Mouse (Mus musculus): ENCODE measurements around the gene Ap3s2. TPM values are rescaled to one million over a fixed set of nuclear protein-coding genes. Genes with fewer than 3 reads are reported as not detected.

Ap3s2 gene
- polyA plus RNA-seq, 1 experiment from 2014 or later = 11.8 TPM

DNA sequence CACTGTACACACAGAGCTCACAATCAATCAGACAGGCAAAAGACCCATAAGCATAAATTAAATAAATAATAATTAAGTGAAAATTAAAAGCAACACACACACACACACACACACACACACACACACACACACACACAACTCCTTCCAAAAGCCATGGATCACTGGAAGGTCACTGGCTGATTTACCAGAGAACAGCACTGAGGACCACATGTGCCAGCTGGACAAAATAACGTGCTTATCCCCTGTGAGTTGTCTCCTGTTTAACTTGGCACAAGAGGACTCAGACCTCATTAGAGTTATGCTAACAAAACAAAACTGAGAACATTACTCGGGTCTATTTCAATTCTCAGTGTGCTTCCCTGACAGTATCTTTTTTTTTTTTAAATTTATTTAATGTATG is 13.1 kb downstream of the Ap3s2 start:
- Histone ChIP-seq H3K4me2 (replicated peaks; ENCODE audit: low read depth, low read length) (no peak overlapping the region), H3K27me3 (replicated peaks; ENCODE audit: insufficient read depth, low read length) (no peaks in the 10 kb centered on the region), H3K9me3 (ENCODE audit: low read length) (no peaks in the 10 kb centered on the region), H3K4me3 (ENCODE audit: low read depth, low read length) (no peak overlapping the region), H3K9ac (replicated peaks; ENCODE audit: low read depth) (no peak overlapping the region), H3K4me1 (ENCODE audit: insufficient read depth, low read depth, low read length) (no peaks in the 10 kb centered on the region), H3K36me3 (ENCODE audit: insufficient read depth, low read length) (peaks cover 15% of the 10 kb centered on the region; the same call in 1 of the 2 replicates), H3K27ac (ENCODE audit: low read length) (no peak overlapping the region)
- no peak for DNase-seq (ENCODE audit: low spot score)
- no peak for ATAC-seq
- no peak for TF ChIP-seq EP300 (IDR thresholded peaks at IDR 0.05)
- no peak for TF ChIP-seq CTCF (IDR thresholded peaks at IDR 0.05)
- WGBS = 48% methylated on average over 2 of the region's 2 CpGs

GRCm38 (mm10) chr7:79906914-79907313 is 13.5 kb downstream of the Ap3s2 start:
- Histone ChIP-seq H3K9ac (replicated peaks; ENCODE audit: low read depth) (no peak overlapping the region), H3K4me1 (ENCODE audit: insufficient read depth, low read depth, low read length) (no peaks in the 10 kb centered on the region), H3K4me3 (ENCODE audit: low read depth, low read length) (no peak overlapping the region), H3K9me3 (ENCODE audit: low read length) (no peaks in the 10 kb centered on the region), H3K4me2 (replicated peaks; ENCODE audit: low read depth, low read length) (no peak overlapping the region), H3K27me3 (replicated peaks; ENCODE audit: insufficient read depth, low read length) (no peaks in the 10 kb centered on the region), H3K36me3 (ENCODE audit: insufficient read depth, low read length) (peaks cover 15% of the 10 kb centered on the region; the same call in 1 of the 2 replicates), H3K27ac (ENCODE audit: low read length) (no peak overlapping the region)
- WGBS = 88% methylated on average over 3 of the region's 3 CpGs
- ATAC-seq (no peak), DNase-seq (ENCODE audit: low spot score) (no peak)
- TF ChIP-seq EP300 (IDR thresholded peaks at IDR 0.05) (no peak), CTCF (IDR thresholded peaks at IDR 0.05) (no peak)

DNA sequence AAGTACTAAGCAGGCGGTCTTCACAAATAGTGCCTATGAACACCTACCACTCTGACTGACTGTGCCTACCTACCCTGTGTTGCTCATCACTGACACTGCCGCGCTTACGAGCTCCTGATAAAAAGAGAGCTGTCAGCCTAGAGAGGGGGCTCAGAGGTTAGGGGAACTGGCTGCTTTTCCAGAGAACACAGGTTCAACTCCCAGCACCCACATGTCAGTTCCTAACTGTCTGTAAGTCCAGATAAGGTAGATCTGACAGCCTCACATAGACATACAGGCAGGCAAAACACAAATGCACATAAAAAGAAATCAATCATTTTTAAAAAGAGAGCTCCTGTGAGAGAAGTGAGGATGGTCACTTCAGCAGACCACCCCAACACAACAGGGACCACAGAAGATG is 15.3 kb downstream of the Ap3s2 start:
- Histone ChIP-seq H3K36me3 (ENCODE audit: insufficient read depth, low read length) (0 out of 2 replicates have a peak, but pooled peaks cover 7% of the 10 kb centered on the region), H3K9me3 (ENCODE audit: low read length) (no peaks in the 10 kb centered on the region), H3K9ac (replicated peaks; ENCODE audit: low read depth) (no peak overlapping the region), H3K27me3 (replicated peaks; ENCODE audit: insufficient read depth, low read length) (no peaks in the 10 kb centered on the region), H3K4me3 (ENCODE audit: low read depth, low read length) (no peak overlapping the region), H3K4me2 (replicated peaks; ENCODE audit: low read depth, low read length) (no peak overlapping the region), H3K4me1 (ENCODE audit: insufficient read depth, low read depth, low read length) (no peaks in the 10 kb centered on the region), H3K27ac (ENCODE audit: low read length) (no peak overlapping the region)
- no peak for TF ChIP-seq EP300 (IDR thresholded peaks at IDR 0.05)
- no peak for TF ChIP-seq CTCF (IDR thresholded peaks at IDR 0.05)
- ATAC-seq (no peak), DNase-seq (ENCODE audit: low spot score) (no peak)
- 89% methylated on average over 4 of the region's 4 CpGs for WGBS

DNA sequence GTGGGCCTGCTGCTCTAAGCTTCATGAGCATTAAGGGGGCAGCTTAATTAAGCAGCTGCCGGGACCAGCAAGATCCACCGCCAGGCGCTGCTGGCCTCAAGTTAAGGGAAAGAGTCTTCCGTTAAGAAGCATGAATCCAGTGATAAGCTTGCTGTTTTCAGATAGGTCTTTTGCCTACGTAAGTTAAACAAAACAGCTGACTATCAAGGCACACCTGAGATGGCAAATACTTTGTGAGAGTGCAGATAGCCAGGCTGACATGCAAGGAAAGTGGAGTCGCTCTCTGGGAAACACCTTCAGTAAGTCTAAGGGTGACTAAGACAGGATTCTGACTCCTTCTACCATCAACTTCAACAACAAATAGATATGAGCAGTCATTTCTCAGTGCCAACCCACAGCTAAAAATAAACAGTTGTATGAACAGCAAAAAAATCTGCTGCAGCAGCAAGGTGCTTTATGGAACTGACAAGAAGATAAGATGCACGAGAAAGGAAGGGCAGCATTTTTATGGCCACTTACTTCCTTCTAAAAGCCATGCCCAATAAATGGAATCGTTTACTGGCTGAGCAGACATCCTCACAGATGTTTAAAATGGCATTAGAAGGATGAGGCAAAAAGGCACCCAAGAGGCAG is 17.2 kb downstream of the Ap3s2 start:
- no peak overlapping the region for H3K4me2 ChIP-seq (replicated peaks; ENCODE audit: low read depth, low read length)
- H3K27me3 ChIP-seq (replicated peaks; ENCODE audit: insufficient read depth, low read length) = no peaks in the 10 kb centered on the region
- ATAC-seq = no peak
- no peak for DNase-seq (ENCODE audit: low spot score)
- H3K36me3 ChIP-seq (ENCODE audit: insufficient read depth, low read length) = peaks cover 4% of the 10 kb centered on the region; the same call in 1 of the 2 replicates
- H3K27ac ChIP-seq (ENCODE audit: low read length) = no peak overlapping the region
- H3K9me3 ChIP-seq (ENCODE audit: low read length) = no peaks in the 10 kb centered on the region
- TF ChIP-seq EP300 (IDR thresholded peaks at IDR 0.05) (no peak), CTCF (IDR thresholded peaks at IDR 0.05) (no peak)
- H3K4me1 ChIP-seq (ENCODE audit: insufficient read depth, low read depth, low read length) = no peaks in the 10 kb centered on the region
- H3K9ac ChIP-seq (replicated peaks; ENCODE audit: low read depth) = no peak overlapping the region
- 83% methylated on average over 8 of the region's 8 CpGs for WGBS
- no peak overlapping the region for H3K4me3 ChIP-seq (ENCODE audit: low read depth, low read length)

GRCm38 (mm10) chr7:79900753-79901152 is 19.7 kb downstream of the Ap3s2 start:
- no peak overlapping the region for H3K27ac ChIP-seq (ENCODE audit: low read length)
- TF ChIP-seq CTCF (IDR thresholded peaks at IDR 0.05) = no peak
- TF ChIP-seq EP300 (IDR thresholded peaks at IDR 0.05) = no peak
- 82% methylated on average over 6 of the region's 6 CpGs for WGBS
- no peaks in the 10 kb centered on the region for H3K4me1 ChIP-seq (ENCODE audit: insufficient read depth, low read depth, low read length)
- no peak overlapping the region for H3K4me3 ChIP-seq (ENCODE audit: low read depth, low read length)
- DNase-seq (ENCODE audit: low spot score) (no peak), ATAC-seq (no peak)
- no peaks in the 10 kb centered on the region for H3K27me3 ChIP-seq (replicated peaks; ENCODE audit: insufficient read depth, low read length)
- H3K9ac ChIP-seq (replicated peaks; ENCODE audit: low read depth) = no peak overlapping the region
- H3K4me2 ChIP-seq (replicated peaks; ENCODE audit: low read depth, low read length) = no peak overlapping the region
- H3K9me3 ChIP-seq (ENCODE audit: low read length) = no peaks in the 10 kb centered on the region
- peaks cover 4% of the 10 kb centered on the region; the same call in 1 of the 2 replicates for H3K36me3 ChIP-seq (ENCODE audit: insufficient read depth, low read length)

DNA sequence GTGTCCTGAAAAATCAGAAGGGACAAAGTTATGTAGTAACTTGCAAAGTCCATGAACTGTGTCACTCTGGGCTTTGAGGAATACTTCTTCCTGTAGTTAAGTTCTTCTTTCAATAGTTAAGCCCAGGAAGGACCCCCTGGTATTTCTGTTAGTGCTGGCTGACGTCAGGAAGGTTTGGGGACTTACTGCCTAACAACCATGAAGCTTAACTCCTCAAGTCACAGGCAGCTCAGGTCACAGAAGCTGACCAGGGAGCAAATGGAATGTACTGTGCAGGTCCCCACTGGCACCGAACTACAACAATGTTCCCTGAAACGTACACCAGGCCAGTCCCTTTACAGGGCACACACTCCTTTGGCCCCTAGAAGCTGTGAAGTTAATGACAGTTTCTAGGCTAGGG is 25.2 kb downstream of the Ap3s2 start:
- DNase-seq (ENCODE audit: low spot score) (no peak), ATAC-seq (no peak)

More for the DNA sequence above, 25.2 kb downstream of the Ap3s2 start:
- Histone ChIP-seq H3K9ac (replicated peaks; ENCODE audit: low read depth) (no peak overlapping the region), H3K36me3 (ENCODE audit: insufficient read depth, low read length) (peaks cover 4% of the 10 kb centered on the region; the same call in 1 of the 2 replicates), H3K27me3 (replicated peaks; ENCODE audit: insufficient read depth, low read length) (no peaks in the 10 kb centered on the region), H3K4me2 (replicated peaks; ENCODE audit: low read depth, low read length) (no peak overlapping the region), H3K27ac (ENCODE audit: low read length) (no peak overlapping the region), H3K4me1 (ENCODE audit: insufficient read depth, low read depth, low read length) (no peaks in the 10 kb centered on the region), H3K9me3 (ENCODE audit: low read length) (no peaks in the 10 kb centered on the region), H3K4me3 (ENCODE audit: low read depth, low read length) (no peak overlapping the region)
- WGBS = 80% methylated on average over 3 of the region's 3 CpGs
- TF ChIP-seq CTCF (IDR thresholded peaks at IDR 0.05) (no peak), EP300 (IDR thresholded peaks at IDR 0.05) (no peak)

Measured in lung, postnatal 0 days (tissue).